ENCODE assay signal across 8 mouse cellular contexts in the genomic region with DNA sequence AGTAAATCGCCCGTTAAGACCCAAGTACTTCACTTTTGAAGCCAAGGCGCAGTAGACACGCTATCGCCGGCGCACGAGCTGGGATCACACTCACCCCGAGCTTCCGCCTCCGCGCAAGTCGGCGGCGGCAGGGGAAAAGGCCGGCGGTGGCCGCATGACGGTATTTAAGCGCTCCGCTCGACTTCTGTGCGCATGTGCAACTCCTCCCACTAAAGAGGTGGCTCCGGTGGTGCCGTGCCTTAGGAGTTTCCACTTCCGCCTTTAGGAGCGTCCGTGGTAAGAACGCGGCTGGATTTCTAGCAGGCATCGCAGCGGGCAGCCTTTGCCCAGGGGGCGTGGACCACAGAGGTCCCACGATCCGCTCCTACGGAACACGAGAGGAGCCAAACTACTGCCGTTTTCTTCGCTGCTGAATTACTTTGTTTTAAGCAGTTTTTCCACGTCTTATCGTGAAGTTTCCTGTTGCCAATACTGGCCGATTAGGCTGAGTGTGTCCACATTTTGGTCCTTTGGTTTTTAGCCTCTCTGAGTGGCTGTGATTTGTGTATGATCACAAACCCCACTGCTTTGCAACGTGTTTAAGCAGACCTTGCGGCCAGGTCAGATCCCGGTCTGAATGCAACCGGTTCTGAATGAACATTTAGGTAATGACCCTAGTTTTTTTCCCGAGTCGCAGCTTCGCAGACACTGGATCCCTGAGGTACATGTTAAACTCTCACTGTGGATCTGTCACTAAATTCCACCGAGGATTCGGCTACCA. TPM values are rescaled to one million over a fixed set of nuclear protein-coding genes. Genes with fewer than 3 reads are reported as not detected.
A peak's percentile ranks its signal among the peaks of the same experiment; 100 is the strongest.
DNase-seq lines count a peak whose midpoint lies in the region; ATAC-seq and TF ChIP-seq lines count a peak whose summit lies in the region.

A gene (minus strand): TSS at position 214 of the 760 bp plus-strand sequence.

- no peaks in the 10 kb centered on the region for H3K27me3 ChIP-seq in embryonic facial prominence, embryonic 15.5 days
- H3K27me3 ChIP-seq in limb, embryonic 14.5 days (ENCODE audit: control insufficient read depth, insufficient read depth, low read length): no peaks in the 10 kb centered on the region
- no peaks in the 10 kb centered on the region for H3K27me3 ChIP-seq in midbrain, postnatal 0 days (ENCODE audit: insufficient read depth, low read length)

- peak; percentile 99 for DNase-seq in 416B (ENCODE audit: low read depth)
- peak; percentile 99 for DNase-seq in heart, adult 8-10 months (ENCODE audit: low spot score)
- DNase-seq in kidney, adult 9 months: peak; percentile 99
- peak; percentile 99 for DNase-seq in limb, embryonic 14.5 days (ENCODE audit: low spot score)
- DNase-seq in midbrain, postnatal 0 days (ENCODE audit: low spot score): peak; percentile 100
- DNase-seq in spleen, postnatal 14 days (ENCODE audit: low spot score in 2 of 2): peak; percentile 99

- peak within 1 kb of the TSS; percentile 27 for H3K27ac ChIP-seq in bone marrow, adult 2 months (ENCODE audit: control insufficient read depth, insufficient read depth, low read depth, low read length, poor library complexity)
- peak within 1 kb of the TSS; percentile 93 for H3K27ac ChIP-seq in embryonic facial prominence, embryonic 15.5 days (replicated peaks)
- H3K27ac ChIP-seq in limb, embryonic 14.5 days (replicated peaks; ENCODE audit: low read depth, low read length): peak within 1 kb of the TSS; percentile 90
- H3K27ac ChIP-seq in midbrain, postnatal 0 days (ENCODE audit: low read depth, low read length): peak within 1 kb of the TSS; percentile 72

- TF ChIP-seq CTCF in bone marrow, adult 2 months (IDR thresholded peaks at IDR 0.05; ENCODE audit: control insufficient read depth, insufficient read depth, low read length): no peak
- peak; percentile 45; the same call in 1 of the 2 replicates for TF ChIP-seq CTCF in midbrain, postnatal 0 days (IDR thresholded peaks at IDR 0.05)

- H3K4me3 ChIP-seq in bone marrow, adult 2 months (replicated peaks; ENCODE audit: control insufficient read depth, low read depth, low read length): peak within 1 kb of the TSS; percentile 85
- H3K4me3 ChIP-seq in embryonic facial prominence, embryonic 15.5 days (replicated peaks): peak within 1 kb of the TSS; percentile 89
- peak within 1 kb of the TSS; percentile 88 for H3K4me3 ChIP-seq in limb, embryonic 14.5 days (replicated peaks; ENCODE audit: low read length)
- H3K4me3 ChIP-seq in midbrain, postnatal 0 days (ENCODE audit: low read depth, low read length): peak within 1 kb of the TSS; percentile 74

- H3K4me2 ChIP-seq in embryonic facial prominence, embryonic 15.5 days (replicated peaks): peak within 1 kb of the TSS; percentile 74
- peak within 1 kb of the TSS; percentile 93 for H3K4me2 ChIP-seq in limb, embryonic 14.5 days (replicated peaks; ENCODE audit: low read depth, low read length, severe bottlenecking)
- H3K4me2 ChIP-seq in midbrain, postnatal 0 days (ENCODE audit: low read depth, low read length, poor library complexity, severe bottlenecking): peak within 1 kb of the TSS; percentile 85

- peak within 1 kb of the TSS; percentile 98 for H3K9ac ChIP-seq in embryonic facial prominence, embryonic 15.5 days
- peak within 1 kb of the TSS; percentile 94 for H3K9ac ChIP-seq in limb, embryonic 14.5 days (ENCODE audit: low read depth, low read length, severe bottlenecking)
- H3K9ac ChIP-seq in midbrain, postnatal 0 days (replicated peaks; ENCODE audit: low read length, poor library complexity, severe bottlenecking): peak within 1 kb of the TSS; percentile 91

- H3K36me3 ChIP-seq in embryonic facial prominence, embryonic 15.5 days: peaks cover 31% of the 10 kb centered on the region
- H3K36me3 ChIP-seq in limb, embryonic 14.5 days (ENCODE audit: control insufficient read depth, insufficient read depth, low read length): peaks cover 38% of the 10 kb centered on the region
- peaks cover 12% of the 10 kb centered on the region; the same call in 1 of the 2 replicates for H3K36me3 ChIP-seq in midbrain, postnatal 0 days (ENCODE audit: insufficient read depth, low read length)

- TF ChIP-seq POLR2A in bone marrow, adult 2 months (IDR thresholded peaks at IDR 0.05; ENCODE audit: borderline replicate concordance, control insufficient read depth, low read depth, low read length): peak; percentile 96
- peak; percentile 99 for TF ChIP-seq POLR2A in limb, embryonic 14.5 days (IDR thresholded peaks at IDR 0.05; ENCODE audit: borderline replicate concordance, extremely low read depth, insufficient read depth, insufficient read length)

- ATAC-seq in embryonic facial prominence, embryonic 15.5 days (ENCODE audit: insufficient number of reproducible peaks, low FRiP score, low TSS enrichment, low read depth): peak; percentile 98
- peak; percentile 98 for ATAC-seq in limb, embryonic 14.5 days (ENCODE audit: low FRiP score, low read depth)
- ATAC-seq in midbrain, postnatal 0 days (ENCODE audit: low FRiP score): peak; percentile 99

- H3K9me3 ChIP-seq in embryonic facial prominence, embryonic 15.5 days (replicated peaks): no peaks in the 10 kb centered on the region
- H3K9me3 ChIP-seq in limb, embryonic 14.5 days (ENCODE audit: control insufficient read depth, low read length): no peaks in the 10 kb centered on the region
- H3K9me3 ChIP-seq in midbrain, postnatal 0 days (ENCODE audit: low read length): no peaks in the 10 kb centered on the region

- no peaks in the 10 kb centered on the region; the same call in 1 of the 2 replicates for H3K4me1 ChIP-seq in bone marrow, adult 2 months (ENCODE audit: control insufficient read depth, insufficient read depth, low read length)
- H3K4me1 ChIP-seq in embryonic facial prominence, embryonic 15.5 days: peaks cover 29% of the 10 kb centered on the region
- H3K4me1 ChIP-seq in limb, embryonic 14.5 days (ENCODE audit: control insufficient read depth, insufficient read depth, low read length): peaks cover 16% of the 10 kb centered on the region; the same call in 1 of the 2 replicates
- H3K4me1 ChIP-seq in midbrain, postnatal 0 days (ENCODE audit: insufficient read depth, low read length): peaks cover 8% of the 10 kb centered on the region; the same call in 1 of the 2 replicates

- WGBS in bone marrow, adult 2 months: under 1% methylated on average over 51 of the region's 51 CpGs
- 0% methylated on average over 51 of the region's 51 CpGs for WGBS in embryonic facial prominence, embryonic 15.5 days
- under 1% methylated on average over 51 of the region's 51 CpGs for WGBS in limb, embryonic 14.5 days
- under 1% methylated on average over 51 of the region's 51 CpGs for WGBS in midbrain, postnatal 0 days

RNA-seq across cellular contexts. Expression of the gene that starts here (rescaled TPM):
- 508 and 643 TPM in 2 replicates for polyA plus RNA-seq in bone marrow, adult 2 months (2011; ENCODE audit: insufficient read depth, insufficient read length, low replicate concordance, missing spikeins)
- 177 and 204 TPM in 2 replicates for polyA plus RNA-seq in embryonic facial prominence, embryonic 15.5 days (2015; fragmentation: Nextera tagmentation; extraction: Ambion mirVana)
- total RNA-seq in heart, adult 8-10 months (2022): 100 to 1,000 TPM; 143 to 253 (median 212) TPM
- 5,532 and 5,668 TPM in 2 replicates for polyA plus RNA-seq in limb, embryonic 14.5 days (2012; rRNA removed)
- 252 and 266 TPM in 2 replicates for polyA plus RNA-seq in limb, embryonic 14.5 days (2014; fragmentation: Nextera tagmentation; extraction: Ambion mirVana)
- 1,859 and 2,007 TPM in 2 replicates for total RNA-seq in midbrain, postnatal 0 days (2014; rRNA removed)
- 108 and 142 TPM in 2 replicates for polyA plus RNA-seq in midbrain, postnatal 0 days (2015; fragmentation: Nextera tagmentation; extraction: Ambion mirVana)

Comparison
In these comparisons a context has a peak if more than half of its experiments do, and no peak if none do; other contexts are left out.
1. Peak in every context shown above with its lines: DNase-seq, ATAC-seq, H3K4me3 ChIP-seq and H3K27ac ChIP-seq.
2. H3K27ac ChIP-seq: peak in every context shown above with its lines; median percentile 93 in embryonic facial prominence, embryonic 15.5 days; 90 in limb, embryonic 14.5 days; 72 in midbrain, postnatal 0 days; 27 in bone marrow, adult 2 months.